Mouse (Mus musculus): ENCODE results near the gene Zfp42. TPM values are rescaled to one million over a fixed set of nuclear protein-coding genes. Genes with fewer than 3 reads are reported as not detected.

Zfp42 gene
- not detected for polyA plus RNA-seq (2014; fragmentation: Illumina TruSeq; extraction: RNeasy Lipid Tissue Mini Kit (QIAGEN cat#74804); ENCODE audit: low read depth, low replicate concordance)

DNA sequence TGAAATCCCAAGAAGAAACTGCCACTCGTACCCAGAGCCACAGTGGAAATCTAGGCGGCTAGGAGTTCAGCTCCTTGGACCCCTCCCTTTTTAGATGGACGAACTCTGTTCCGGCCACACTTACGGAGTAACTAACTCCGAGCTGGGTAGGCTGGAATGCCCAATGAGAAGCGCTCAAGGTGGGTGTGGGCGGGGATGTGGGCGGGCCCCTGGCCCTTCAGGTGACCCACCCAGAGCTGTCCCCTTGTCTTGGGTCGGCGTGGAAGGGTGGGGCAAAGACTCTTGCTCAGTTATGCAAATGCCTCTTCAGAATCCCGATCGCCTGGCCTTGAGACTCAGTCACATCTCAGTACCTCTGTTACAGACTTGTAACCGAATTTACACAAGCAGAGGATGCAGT, at the start of gene Zfp42:
Gene Zfp42 (minus strand): TSS at position 85 of the 400 bp plus-strand sequence.

Other genes with a start within 250 kb of the Zfp42 start
- gene Triml1, start 165.5 kb downstream of the Zfp42 start, polyA plus RNA-seq (2014; fragmentation: Illumina TruSeq; extraction: RNeasy Lipid Tissue Mini Kit (QIAGEN cat#74804); ENCODE audit: low read depth, low replicate concordance): not detected
- not detected for gene Triml2, start 126.4 kb downstream of the Zfp42 start, polyA plus RNA-seq (2014; fragmentation: Illumina TruSeq; extraction: RNeasy Lipid Tissue Mini Kit (QIAGEN cat#74804); ENCODE audit: low read depth, low replicate concordance)
- gene Adam26b, start 221.1 kb upstream of the Zfp42 start, polyA plus RNA-seq (2014; fragmentation: Illumina TruSeq; extraction: RNeasy Lipid Tissue Mini Kit (QIAGEN cat#74804); ENCODE audit: low read depth, low replicate concordance): not detected